Mouse (Mus musculus): ENCODE results near the gene Fads6. TPM values are rescaled to one million over a fixed set of nuclear protein-coding genes. Genes with fewer than 3 reads are reported as not detected.
A peak's percentile ranks its signal among the peaks of the same experiment; 100 is the strongest.

The Fads6 gene
- polyA plus RNA-seq, 1 experiment: 0.07 TPM

DNA sequence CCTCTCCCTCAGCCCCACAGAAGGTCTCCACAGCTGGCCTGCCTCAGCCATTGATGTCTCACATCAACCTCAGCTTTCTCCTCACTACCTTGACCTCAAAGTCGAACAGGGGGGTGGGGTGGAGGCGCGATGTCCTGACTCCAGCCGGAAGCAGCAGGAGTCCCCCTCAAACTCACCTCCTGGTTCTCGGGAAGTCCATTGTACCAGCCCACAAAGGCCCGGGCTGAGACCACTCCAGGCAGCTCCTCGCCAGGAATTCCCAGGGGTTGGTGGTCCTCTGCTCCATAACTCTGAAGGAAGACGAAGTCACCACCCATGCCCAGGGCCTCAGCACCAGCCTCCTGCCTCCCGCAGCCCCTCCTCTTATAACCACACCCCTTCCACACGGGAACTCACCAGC, 26.0 kb downstream of the Fads6 start:
- H3K9me3 ChIP-seq: no peaks in the 10 kb centered on the region
- H3K4me3 ChIP-seq (replicated peaks): no peak overlapping the region
- TF ChIP-seq GATA1 (IDR thresholded peaks at IDR 0.05; ENCODE audit: borderline replicate concordance, low read length): no peak
- no peak for TF ChIP-seq FLI1 (IDR thresholded peaks at IDR 0.05; ENCODE audit: low read length)
- H3K27me3 ChIP-seq (replicated peaks): peaks cover 26% of the 10 kb centered on the region
- H3K4me1 ChIP-seq: peaks cover 46% of the 10 kb centered on the region
- peaks cover 63% of the 10 kb centered on the region for H3K36me3 ChIP-seq (replicated peaks; ENCODE audit: low read length)

DNA sequence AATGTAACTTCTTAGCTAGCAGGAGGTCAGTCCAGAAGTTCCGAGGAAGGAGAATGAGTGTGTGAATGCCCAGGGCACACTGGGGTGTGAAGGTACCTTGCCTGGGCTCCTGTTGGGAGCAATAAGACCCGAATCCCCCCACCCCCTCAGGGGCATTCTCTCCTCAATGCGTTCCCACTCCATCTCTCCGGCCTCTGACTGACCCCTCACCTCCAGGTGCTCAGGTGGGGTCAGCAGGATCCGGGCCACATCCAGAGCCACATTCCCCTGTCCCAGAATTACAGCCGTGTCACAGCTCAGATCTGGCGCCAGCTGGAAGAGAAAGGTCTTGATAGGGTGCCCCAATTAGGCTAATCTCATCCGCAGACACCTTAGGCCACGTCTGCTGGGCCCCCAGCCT, 26.4 kb downstream of the Fads6 start:
- TF ChIP-seq FLI1 (IDR thresholded peaks at IDR 0.05; ENCODE audit: low read length) (no peak), GATA1 (IDR thresholded peaks at IDR 0.05; ENCODE audit: borderline replicate concordance, low read length) (no peak)
- no peaks in the 10 kb centered on the region for H3K9me3 ChIP-seq
- H3K4me3 ChIP-seq (replicated peaks): no peak overlapping the region
- H3K36me3 ChIP-seq (replicated peaks; ENCODE audit: low read length): peaks cover 63% of the 10 kb centered on the region
- H3K4me1 ChIP-seq: peaks cover 46% of the 10 kb centered on the region
- H3K27me3 ChIP-seq (replicated peaks): peaks cover 30% of the 10 kb centered on the region

DNA sequence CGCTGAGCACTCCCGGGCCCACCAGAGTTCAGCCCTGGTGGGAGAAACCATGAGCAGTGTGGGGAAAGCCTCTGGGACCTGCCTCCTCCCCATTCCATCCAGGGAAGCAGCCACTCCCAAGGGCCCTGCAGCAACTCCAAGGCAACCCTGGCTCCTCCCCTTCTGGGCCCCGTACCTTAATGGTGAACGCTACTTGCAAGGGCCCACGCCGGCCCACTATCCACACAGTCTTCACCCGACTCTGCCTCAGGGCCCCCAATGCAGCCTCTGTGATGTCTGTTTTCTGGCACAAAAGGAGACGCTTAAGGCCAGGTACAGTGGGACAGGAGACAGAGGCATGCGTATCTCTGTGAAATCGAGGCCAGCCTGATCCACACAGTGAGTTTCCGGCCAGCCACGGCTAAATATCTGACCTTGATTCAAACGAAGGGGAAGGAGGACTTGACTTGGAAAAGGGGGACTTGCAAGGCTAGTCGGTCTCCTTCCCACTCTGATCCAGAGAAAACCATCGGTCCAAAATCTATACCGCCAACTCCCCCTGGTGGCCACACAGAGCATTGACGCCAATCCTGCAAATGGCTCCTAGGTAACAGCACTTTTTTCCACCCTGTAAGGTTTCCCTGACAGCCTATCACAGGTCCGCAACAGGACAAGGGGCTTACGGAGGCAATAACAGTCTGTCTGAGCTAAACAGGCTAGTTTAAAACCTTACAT, 27.2 kb downstream of the Fads6 start:
- Histone ChIP-seq H3K4me3 (replicated peaks) (no peak overlapping the region), H3K9me3 (no peaks in the 10 kb centered on the region), H3K36me3 (replicated peaks; ENCODE audit: low read length) (peaks cover 63% of the 10 kb centered on the region), H3K27me3 (replicated peaks) (peaks cover 38% of the 10 kb centered on the region), H3K4me1 (peaks cover 46% of the 10 kb centered on the region)
- TF ChIP-seq GATA1 (IDR thresholded peaks at IDR 0.05; ENCODE audit: borderline replicate concordance, low read length) (no peak), FLI1 (IDR thresholded peaks at IDR 0.05; ENCODE audit: low read length) (no peak)

DNA sequence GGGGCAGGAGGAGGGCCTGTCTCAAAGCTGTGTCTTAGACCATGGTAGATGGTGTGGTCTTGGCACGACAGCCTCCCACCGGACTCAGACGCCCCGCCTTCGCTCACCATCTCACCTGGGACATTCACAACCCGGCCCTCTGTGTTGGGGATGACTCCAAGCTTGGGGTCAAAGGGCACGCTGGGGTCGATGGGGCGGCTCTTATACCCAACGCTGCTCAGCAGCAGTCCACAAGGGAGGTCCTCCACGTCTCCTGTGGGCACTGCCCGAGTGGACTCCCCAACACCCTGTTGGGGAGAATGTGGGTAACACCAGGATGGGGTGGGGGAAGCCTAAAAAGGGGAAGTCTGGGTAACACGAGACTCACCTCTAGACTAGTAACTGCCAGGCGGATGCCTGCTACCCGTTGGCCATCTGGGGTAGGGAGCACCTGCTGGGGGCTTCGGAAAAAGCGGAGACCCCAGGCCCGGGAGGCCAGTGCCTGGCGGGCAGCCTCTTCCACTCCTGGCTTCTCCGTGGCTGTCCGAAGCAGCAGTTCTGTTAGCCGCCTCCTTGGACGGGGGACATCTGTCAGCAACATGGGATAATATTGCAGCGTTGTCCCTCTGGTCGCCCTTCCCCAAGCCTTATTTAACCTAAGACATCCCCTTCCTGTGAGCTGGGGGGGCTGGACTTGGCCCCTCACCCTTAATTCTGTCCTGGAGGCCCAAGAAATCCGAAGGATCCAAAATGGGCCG, 28.0 kb downstream of the Fads6 start:
- Histone ChIP-seq H3K27me3 (replicated peaks) (peaks cover 46% of the 10 kb centered on the region), H3K4me3 (replicated peaks) (no peak overlapping the region), H3K4me1 (peaks cover 46% of the 10 kb centered on the region), H3K9me3 (no peaks in the 10 kb centered on the region), H3K36me3 (replicated peaks; ENCODE audit: low read length) (peaks cover 59% of the 10 kb centered on the region)
- TF ChIP-seq GATA1 (IDR thresholded peaks at IDR 0.05; ENCODE audit: borderline replicate concordance, low read length) (no peak), FLI1 (IDR thresholded peaks at IDR 0.05; ENCODE audit: low read length) (no peak)

DNA sequence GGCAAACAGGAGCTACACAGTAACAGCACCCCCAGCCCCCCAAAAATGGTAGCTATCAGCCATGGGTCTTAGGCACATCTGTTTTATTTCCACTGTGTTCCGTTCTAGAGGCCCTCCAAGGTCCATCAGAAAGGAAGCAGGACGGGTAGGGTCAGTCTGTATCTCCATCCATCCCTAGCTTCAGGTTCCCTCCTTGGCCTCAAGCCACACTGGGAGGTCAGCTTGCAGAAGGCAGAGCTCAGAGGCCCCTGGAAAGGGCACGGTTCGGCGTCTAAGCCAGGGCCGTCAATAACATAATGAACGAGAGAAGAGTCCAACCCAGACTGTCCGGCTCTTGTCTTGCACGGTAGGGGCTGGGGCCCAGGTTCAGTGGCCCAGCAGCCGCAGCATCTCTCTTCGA, 29.5 kb downstream of the Fads6 start:
- TF ChIP-seq FLI1 (IDR thresholded peaks at IDR 0.05; ENCODE audit: low read length) (no peak), GATA1 (IDR thresholded peaks at IDR 0.05; ENCODE audit: borderline replicate concordance, low read length) (no peak)
- H3K4me1 ChIP-seq: peaks cover 41% of the 10 kb centered on the region
- no peak overlapping the region for H3K4me3 ChIP-seq (replicated peaks)
- H3K9me3 ChIP-seq: no peaks in the 10 kb centered on the region
- peaks cover 61% of the 10 kb centered on the region for H3K27me3 ChIP-seq (replicated peaks)
- H3K36me3 ChIP-seq (replicated peaks; ENCODE audit: low read length): peaks cover 49% of the 10 kb centered on the region

DNA sequence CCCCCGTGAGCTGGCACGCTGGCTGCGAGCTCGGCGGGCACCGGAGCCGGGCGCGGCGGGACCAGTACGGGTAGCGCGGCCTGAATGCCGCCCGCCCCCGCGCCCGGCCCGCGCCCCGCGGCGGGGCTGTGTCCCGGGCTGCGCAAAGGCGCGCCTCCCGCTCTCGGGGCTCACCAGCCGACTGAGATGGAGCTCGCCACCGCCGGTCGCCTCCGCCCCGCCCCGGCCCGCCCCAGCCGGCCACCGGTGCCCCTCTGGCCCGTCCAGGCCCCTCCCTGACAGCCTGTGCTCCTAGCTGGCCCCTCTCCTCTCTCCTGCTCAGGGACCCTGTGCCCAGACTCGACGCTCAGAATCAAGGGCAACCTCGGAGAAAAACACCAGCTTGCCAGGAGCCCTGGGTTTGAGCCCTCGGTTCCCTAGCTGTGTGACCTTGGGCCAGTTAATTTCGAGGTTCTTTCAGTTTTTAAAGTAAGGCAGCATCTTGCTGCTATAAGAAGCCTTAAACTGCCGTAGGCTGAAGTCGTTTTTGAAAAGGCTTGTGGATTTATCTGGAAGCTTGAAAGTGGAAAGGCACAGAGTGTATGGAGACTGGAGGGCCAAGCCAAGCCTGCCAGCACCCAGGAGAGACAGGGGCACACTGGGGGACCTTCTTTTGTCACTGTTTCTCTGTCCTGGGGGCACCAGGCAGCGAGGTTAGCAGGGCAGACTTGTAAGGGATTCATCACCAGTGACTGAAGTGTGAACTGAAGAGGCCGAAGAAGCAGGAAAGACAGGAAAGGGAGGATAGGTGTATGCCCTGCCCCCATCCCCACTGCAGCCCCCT, 30.2 kb downstream of the Fads6 start, which contains the start of gene Grin2c:
Grin2c (minus strand) TSS at position 183 of the 823 bp plus-strand sequence.
- peaks cover 37% of the 10 kb centered on the region for H3K4me1 ChIP-seq
- H3K36me3 ChIP-seq (replicated peaks; ENCODE audit: low read length): peaks cover 42% of the 10 kb centered on the region
- H3K9me3 ChIP-seq: no peaks in the 10 kb centered on the region
- TF ChIP-seq FLI1 (IDR thresholded peaks at IDR 0.05; ENCODE audit: low read length) (no peak), GATA1 (IDR thresholded peaks at IDR 0.05; ENCODE audit: borderline replicate concordance, low read length) (no peak)
- peak within 1 kb of the TSS; percentile 59 for H3K4me3 ChIP-seq (replicated peaks)
- H3K27me3 ChIP-seq (replicated peaks): peaks cover 67% of the 10 kb centered on the region

DNA sequence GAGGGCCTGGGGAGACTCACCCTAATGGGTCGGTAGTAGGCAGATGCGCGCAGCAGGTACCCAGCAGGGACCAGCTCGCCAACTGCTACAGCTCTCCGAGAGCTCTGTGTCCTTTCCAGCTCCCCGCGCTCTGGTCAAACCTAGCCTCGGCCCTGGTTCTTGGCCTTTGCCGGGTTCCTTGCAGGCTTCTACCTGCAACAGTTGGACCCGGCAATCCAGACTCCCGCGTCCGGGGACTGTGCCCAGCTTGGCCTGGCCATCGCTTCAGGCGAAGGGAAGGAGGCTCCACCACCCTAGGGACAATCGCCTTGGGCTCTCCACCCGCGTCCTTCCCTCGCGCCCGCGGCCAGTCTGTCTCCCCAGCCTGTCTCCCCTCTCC, 31.1 kb downstream of the Fads6 start:
- peaks cover 33% of the 10 kb centered on the region for H3K36me3 ChIP-seq (replicated peaks; ENCODE audit: low read length)
- peaks cover 37% of the 10 kb centered on the region for H3K4me1 ChIP-seq
- TF ChIP-seq FLI1 (IDR thresholded peaks at IDR 0.05; ENCODE audit: low read length): no peak
- TF ChIP-seq GATA1 (IDR thresholded peaks at IDR 0.05; ENCODE audit: borderline replicate concordance, low read length): no peak
- peak overlapping the region; percentile 59 for H3K4me3 ChIP-seq (replicated peaks)
- no peaks in the 10 kb centered on the region for H3K9me3 ChIP-seq
- H3K27me3 ChIP-seq (replicated peaks): peaks cover 76% of the 10 kb centered on the region

DNA sequence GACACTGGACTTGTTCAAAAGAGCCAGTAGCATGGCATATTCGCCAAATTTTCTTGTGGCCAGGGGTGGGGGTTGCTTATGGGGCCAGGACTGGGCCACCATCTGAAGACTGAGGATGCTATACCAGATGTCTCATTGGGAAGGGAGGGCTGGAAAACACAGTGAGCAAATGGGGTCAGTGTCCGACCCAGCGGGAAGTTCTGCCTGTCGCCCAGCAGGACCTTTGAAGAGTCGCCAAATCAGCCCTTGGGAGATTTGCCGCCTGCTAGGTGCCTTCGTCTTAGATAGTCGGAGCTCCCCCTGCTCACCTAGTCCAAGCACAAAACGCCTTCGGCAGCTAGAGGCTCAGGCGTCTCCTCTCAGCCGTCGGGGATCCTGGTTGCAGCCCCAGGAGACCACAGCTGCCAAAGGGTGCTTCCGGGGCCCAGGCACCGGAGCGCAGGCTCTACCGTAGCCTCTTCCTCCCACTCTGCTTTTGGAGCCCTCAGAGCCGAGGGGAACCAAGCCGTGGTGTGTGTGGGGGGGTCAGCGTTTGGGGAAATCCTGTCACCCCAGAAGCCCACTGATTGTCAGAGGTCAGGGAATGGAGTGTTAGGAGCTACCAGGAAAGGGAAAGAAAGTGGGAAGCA, 31.6 kb downstream of the Fads6 start:
- TF ChIP-seq GATA1 (IDR thresholded peaks at IDR 0.05; ENCODE audit: borderline replicate concordance, low read length): no peak
- TF ChIP-seq FLI1 (IDR thresholded peaks at IDR 0.05; ENCODE audit: low read length): no peak
- Histone ChIP-seq H3K4me3 (replicated peaks) (peak overlapping the region; percentile 14), H3K9me3 (no peaks in the 10 kb centered on the region), H3K36me3 (replicated peaks; ENCODE audit: low read length) (peaks cover 28% of the 10 kb centered on the region), H3K27me3 (replicated peaks) (peaks cover 81% of the 10 kb centered on the region), H3K4me1 (peaks cover 37% of the 10 kb centered on the region)

Measured in megakaryocyte, embryonic 14.5 days (primary cell).